Mouse (Mus musculus) thymus, adult 18-20 months (tissue): ENCODE results near the gene Pik3ip1.

Experiments
- DNase-seq, 2 experiments: peaks; one replicate each; pipeline ENCODE4 v3.0.0; 2022; ENCODE audit warnings: mixed read lengths in 2 of 2

Pik3ip1 gene

DNA sequence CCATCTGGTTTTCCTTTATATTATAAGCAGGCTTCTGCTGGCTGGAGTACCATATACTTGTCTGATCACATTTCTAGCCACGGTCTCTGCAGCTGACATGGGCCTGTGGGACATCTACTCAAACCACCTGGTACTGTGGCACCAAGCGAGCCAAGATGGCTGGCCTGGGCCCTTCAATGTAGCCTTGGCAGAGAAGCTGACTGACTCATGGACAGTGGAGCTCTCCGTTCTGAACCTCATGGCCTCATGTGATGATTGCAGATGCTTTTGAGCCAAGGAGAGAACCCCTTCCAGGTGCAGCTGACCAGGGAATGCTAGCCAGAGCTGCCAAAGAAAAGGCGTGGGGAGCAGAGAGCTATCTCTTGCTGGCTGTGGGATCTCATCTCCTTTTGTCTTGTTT lies 24.4 kb upstream of the Pik3ip1 start:
- no peak for DNase-seq

DNA sequence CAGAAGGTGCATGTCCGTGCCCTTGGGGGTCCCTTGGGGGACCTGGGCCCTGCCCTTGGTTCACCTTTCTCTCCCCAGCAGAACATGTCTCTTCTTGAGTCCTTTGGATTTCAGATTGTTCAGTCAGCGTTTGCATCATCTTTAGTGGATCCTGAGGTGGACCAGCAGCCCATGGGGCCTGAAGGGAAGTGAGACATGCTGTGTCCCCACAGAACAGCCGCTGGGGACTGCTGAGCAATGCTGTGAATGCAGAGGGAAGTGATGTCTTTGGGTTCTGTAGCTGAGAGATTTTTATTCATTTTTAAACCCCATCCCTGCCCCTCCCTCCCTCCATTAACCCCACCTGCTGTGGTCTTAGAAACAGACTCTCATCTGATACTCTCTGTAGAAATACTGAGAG lies 22.3 kb upstream of the Pik3ip1 start:
- DNase-seq, result no peak

DNA sequence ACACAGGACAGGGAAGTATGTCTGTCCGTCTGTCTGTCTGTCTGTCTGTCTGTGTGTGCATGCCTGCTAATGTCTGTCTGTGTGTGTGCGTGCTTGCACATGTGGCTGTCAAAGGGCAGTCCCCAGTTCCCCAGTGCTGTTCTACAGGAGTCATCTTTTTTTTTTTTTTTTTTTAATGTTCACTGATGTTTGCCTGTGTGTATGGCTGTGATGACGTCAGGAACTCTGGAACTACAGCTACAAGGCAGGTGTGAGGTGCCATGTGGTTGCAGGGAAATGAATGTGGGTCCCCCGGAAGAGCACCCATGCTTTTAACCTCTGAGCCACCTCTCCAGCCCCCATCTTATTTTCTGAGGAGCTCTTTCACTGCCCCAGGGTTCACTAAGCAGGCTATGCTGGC lies 20.3 kb upstream of the Pik3ip1 start:
- DNase-seq, result peak in 1 of 2 experiments; percentile 57

DNA sequence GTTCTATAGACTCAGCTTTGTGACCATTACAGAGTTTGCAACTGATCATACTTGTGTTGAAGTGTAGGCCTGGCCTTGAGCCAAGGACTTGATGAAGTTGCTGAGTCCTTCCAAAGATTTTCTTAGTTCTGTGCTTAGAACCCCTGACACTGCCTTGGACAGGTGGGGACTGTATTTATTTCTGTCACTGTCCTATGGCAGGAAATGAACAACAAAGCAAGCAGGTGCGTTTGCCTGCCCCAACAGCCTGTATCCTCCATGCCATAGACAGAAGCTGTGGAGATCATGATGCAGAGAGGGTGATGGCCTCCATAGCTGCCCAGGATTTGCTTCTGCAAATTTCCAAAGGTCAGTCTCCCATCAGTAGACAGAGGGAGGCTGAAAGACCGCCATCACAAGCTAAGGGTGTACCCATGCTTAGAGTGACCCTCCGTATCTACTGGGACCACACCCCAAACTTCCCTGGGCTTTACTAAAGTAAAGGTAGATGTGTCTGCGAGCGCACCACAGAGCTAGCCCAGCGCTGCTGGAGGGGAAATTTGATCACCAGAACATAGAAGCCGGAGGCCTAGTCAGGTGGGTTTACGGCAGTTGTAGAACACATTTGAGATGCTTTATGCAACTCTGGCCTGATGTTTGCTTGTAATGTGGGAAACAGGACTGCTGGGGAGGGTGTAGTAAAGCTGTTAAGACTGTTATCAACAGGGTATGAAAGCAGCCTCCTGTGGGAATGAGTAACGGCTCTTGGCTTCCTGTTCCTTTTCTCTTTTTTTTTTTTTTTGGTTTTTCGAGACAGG lies 19.2 kb upstream of the Pik3ip1 start:
- peak in 1 of 2 experiments; percentile 56 for DNase-seq

DNA sequence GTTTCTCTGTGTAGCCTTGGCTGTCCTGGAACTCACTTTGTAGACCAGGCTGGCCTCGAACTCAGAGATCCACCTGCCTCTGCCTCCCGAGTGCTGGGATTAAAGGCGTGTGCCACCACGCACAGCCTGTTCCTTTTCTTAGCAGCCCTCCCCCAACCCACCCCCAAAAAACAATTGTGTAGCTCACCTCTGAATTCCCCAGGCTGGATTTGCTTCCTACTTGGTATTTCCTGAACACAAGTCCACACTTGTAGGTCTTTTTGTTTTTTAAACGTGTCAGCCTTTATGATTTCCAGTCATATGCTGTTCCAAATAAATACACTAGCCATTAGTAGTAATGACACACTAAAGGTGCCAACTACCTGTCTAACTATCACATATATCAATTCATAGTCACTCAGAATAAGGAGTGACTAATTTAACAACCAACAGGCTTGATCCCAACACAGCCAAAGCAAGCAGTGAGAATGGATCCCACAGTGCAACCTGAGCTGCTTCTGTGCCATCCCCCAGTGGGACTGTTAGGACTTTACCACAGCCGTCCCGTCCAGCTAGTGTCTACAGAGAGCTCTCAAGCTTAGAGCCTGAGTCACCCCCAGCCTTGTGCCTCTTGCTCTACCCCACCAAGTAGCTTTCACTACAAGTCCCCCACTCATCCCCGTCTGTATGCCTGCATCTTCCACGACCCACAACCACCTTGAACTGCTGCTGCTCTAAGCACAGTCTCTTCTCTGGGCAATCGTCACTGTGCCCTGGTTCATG lies 18.4 kb upstream of the Pik3ip1 start:
- DNase-seq, result no peak

DNA sequence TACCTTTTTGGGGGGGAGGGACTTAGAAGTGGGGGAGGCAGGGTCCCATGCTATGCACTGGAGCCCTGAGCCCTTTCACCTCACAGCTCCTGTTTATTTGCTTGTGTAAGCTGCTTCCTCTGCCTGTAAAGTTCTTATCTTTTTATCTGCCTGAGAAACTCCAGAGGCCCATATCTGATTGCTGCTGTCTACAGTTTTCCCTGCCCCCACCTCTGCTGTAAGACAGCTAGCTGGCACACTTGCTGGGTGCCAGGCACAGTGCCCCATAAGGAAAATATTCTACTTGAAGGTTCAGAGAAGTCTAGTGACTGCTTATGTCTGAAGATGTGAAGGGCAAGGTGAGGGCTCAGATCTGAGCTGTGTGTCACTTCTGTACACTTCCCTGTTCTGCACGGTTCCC lies 16.9 kb upstream of the Pik3ip1 start:
- DNase-seq, result peak in 1 of 2 experiments; percentile 59

DNA sequence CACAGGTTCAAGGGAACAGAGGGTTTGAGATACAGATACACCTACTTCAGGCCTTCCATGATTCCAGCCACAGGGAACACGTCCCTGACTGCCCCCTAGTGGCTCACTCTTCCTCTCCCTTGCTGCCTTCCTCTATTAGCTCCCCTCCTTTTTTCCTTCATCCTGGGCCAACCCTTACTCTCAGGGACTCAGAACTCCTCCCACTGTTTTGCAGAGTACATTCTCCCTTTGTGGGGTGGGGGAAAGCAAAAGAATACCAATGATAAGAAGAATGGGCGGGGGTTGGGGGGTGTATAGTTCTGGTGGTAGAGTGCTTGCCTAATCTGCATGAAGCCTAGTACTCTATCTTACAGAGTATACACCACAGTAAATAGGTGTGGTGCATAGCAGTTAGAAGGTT lies 16.1 kb upstream of the Pik3ip1 start:
- DNase-seq, result no peak

DNA sequence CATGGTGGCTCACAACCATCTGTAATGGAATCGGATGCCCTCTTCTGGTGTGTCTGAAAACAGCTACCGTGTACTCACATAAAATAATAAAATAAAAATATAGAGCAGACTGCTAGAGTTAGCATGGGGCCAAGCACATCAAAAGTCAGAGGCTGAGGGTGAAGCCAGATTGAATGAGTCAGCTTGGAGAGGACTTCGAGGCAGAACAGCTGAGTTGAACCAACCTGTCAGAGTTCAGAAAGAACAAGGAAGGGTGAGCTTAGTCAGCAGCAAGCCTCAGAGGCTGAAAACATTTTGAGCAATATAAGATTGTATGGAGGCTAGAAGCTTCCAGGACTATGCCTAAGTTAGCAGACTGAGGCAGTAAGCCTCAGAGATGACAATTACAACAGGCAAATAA lies 11.9 kb upstream of the Pik3ip1 start:
- no peak for DNase-seq

DNA sequence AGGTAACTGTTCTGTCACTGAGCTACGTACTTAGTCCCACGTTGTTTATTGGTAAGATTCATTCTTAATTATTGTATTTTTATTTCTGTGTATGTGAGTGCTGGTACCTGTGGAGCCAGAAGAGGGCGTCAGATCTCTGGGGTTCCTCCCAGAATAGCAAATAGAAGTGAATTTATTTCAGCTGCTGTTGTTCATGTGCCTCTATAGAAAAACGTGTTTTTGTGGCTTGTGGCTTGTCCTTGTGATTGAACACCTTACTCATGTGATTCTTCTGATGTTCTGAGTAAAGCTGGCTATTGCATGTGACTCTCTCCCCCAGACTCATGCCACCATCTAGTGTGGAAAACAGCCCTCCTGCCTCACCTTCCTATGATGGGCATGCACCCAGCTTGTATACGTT lies 1.9 kb upstream of the Pik3ip1 start:
- no peak for DNase-seq

DNA sequence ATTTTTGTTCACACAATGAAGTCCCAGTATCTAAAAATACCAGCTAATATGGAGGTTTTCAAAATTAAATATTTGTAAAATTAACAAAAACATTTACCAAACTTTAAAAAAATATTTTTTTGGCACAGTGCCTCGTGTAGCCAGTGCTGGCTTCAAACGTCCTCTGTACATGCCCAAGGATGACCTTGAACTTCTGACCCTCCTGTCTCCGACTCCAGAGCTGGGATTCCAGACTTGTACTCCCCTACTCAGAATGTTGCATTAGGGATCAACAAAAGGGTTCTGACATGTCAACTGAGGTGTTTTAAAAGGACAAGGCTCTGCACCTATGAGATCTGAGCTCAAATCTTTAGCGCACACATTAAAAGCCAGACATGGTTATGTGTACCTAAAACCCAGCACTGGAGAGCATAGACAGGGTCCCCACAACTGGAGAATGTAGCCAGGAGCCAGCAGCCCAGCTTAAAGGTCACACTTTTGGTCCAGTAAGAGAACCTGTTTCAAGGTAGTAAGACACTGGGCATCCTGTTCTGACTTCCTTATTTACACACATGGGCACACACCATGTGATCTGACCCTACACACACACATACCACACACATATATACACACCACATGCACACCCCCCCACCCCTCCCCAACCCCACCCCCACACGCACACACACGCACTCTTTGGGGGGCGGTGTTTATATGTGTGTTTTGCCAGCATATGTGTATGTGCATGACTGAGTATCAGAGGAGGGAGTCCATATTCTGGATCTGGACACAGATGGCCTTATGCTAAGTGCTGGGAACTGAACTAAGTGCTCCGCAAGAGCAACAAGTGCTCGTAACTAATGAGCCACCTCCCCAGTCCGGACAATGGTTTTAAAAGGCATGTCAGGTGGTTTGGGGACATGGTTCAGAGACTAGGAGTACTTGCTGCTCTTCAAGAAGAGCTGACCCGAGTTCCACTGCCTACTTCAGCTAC lies 1.1 kb upstream of the Pik3ip1 start:
- no peak for DNase-seq

DNA sequence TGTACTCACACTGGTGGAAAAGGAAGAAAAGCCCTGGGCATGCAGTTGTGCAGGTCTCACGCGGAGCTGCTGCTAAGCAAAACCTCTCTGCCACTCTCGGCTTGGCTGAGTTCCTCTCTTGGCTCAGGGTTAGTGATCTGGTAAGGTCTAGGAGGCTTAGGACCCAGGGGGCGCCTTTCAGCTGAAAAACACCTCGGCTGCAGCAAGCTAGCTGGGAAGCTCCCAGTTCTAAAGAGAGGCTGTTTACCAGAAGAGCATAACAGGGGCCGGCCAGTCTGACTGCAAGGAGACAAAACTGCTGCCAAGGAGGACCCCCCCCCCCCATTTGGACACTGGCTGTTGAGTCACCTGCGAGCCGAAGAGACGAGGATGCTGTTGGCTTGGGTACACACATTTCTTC lies 365 bp downstream of the Pik3ip1 start:
- DNase-seq, result peak; percentile 86 to 92

DNA sequence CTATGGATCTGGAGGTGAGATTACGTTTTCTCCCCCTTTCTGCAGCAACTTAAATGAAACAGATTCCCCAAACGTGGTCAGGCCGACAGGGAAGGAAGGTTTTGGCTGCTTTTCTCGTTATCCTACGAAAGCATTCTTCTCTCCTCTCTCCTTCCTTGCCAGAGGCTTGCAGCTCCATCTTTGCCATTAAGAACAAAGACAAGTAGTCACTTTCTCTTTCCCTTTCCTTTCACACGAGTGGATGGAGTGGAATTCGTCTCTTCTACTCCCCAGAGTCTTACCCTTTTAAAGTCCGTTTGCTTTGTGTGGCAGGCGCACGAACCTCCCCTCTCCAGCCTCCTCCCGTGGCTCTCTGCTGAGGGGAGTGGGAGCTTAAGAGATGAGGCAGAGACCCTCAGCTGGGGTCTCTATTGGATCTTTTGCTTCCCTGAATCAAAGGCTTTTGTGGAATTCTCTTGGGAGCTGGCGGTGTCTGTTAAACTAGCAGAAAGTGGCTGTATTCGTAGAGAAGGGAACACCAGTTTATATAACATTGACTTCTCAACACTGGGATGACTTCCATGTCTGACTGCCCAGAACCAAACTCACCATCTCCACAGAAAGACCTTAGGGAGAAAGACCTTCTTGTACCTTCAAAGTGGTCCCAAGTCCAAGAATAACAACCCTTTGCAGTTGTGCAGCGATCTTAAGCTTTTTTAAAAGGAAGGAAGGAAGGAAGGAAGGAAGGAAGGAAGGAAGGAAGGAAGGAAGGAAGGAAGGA lies 970 bp downstream of the Pik3ip1 start:
- DNase-seq, result no peak

DNA sequence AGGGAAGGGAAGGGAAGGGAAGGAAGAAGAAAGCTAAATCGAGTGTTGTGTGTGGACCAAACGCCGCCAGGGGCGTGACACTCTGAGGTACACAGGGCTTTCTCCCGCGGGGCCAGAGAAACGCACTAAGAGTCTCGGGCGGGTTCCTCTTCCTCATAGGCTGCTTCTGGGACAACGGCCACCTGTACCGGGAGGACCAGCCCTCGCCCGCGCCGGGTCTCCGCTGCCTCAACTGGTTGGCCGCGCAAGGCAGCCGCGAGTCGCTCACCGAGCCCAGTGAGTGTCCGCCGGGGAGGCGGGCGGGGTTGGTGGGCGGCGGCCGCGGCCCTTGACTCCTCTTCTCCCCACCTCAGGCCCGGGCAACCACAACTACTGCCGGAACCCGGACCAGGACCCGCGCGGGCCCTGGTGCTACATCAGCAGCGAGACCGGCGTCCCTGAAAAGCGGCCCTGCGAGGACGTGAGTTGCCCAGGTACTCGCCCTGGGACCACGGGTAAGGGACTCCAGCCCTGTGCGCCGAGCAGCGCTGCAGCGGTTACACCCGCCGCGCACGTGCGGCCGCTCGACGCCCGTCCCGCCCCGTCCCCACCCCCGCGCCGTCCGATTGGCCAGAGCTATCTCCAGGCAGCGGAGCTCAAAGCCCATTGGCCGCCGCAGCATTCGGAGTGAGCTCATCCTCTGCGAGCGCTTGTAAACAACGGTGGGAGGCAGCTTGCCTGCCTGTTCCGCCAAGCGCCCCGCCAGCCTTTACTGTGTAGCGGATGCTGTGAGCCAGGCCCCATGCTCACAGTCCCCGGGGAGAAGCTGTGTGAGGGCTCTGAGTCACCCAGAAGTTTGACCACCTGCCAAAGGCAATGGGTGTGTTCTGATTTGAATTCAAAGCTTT lies 1.8 kb downstream of the Pik3ip1 start:
- DNase-seq, result peak; percentile 96 to 98

DNA sequence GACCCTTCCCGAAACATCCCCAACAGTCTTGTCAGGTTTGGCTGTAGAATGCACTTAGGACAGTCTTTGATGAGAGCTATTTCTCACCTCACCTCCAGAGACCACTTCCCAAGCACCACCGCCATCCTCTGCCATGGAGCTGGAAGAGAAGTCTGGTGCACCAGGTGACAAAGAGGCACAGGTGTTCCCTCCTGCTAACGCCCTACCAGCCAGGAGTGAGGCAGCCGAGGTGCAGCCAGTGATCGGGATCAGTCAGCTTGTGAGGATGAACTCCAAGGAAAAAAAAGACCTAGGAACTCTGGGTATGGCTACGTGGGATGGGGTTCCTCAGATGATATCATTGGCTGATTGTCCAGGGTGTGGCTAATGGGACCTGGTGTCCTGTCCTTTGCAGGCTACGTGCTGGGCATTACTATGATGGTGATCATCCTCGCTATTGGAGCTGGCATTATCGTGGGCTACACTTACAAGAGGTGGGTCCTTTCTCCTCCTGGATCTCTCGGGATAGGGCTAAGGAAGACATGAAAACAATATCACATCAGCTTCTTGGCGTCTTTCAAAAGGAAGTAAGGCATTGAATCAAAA lies 3.0 kb downstream of the Pik3ip1 start:
- peak in 1 of 2 experiments; percentile 35 for DNase-seq

DNA sequence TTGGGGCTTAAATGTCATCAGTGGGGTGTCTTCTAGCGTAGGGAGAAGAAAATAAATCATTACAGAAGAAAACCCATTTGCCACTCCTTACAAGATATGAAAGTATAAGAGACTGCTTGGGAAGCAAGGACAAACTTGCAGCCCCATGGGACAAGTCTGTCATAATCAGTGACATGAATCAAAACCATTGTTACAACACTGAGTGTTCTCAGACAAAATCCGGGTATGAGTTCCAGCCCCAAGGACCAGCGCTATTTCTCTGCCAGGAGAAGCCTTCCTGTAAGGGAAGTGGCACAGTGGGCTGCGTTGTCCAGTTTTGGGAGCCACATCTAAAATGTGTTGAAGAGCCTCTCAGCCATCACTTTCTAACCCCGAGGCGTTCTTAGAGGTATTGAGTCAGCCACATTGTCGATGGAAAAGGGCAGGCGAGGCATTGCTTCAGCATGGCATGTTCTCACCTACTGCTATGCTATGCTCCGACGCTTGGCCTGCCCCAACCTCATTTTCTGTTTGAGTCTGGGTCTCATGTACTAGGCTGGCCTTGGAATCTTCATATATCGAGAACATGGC lies 4.0 kb downstream of the Pik3ip1 start:
- peak in 1 of 2 experiments; percentile 9 for DNase-seq

DNA sequence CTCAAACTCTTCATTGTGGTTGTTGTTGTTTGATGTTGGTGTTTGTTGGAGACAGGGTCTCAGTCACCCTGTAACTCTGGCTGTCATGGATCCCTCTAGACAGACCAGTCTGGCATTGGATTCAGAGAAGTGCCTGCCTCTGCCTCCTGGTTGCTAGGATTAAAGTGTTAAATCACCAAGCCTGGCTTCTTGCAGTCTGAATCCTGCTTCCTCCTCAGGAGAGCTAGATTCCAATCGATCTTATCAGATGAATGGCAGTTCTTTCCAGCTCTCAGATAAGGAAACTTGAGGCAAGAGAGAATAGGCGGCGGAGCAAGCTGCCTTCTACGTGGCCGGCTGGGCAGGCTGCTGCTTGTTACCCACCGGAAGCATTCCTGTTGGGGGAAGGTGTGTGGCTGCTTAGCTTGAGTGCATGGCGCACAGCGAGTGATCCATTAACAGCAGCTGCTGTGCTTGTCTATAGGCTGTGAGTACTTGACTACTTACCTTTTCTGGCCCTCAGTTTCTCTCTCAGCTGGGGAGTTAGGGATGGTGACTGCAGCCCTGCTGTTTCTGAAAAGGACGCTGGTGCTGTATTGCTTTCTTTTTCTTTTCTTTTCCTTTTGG lies 4.6 kb downstream of the Pik3ip1 start:
- peak in 1 of 2 experiments; percentile 72 for DNase-seq

DNA sequence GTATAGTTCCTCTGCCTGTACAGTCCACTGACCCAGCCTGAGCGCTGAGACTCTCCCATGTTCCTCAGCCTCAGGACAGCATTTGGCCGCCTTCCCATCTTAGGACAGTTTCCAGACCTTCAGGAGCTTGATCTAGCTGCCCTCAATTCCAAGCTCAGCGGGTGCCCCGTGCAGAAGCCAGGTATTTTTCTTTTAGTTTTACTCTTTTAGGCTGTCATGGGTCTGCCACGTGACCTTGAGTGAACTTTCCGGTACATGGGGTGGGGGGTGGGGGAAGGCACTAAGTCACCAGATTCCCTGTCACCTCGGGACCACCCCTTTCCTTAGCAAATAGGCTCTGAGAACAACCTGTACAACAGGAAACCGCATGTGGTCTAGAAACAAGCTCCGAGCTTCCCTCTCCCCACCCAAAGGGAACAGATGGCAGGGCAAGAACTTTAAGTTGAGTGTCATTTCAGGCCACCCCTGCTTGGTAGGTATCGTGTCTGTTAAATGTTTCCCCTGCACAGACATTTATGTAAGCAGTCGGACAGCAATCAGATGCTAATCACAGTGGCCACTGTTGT lies 5.5 kb downstream of the Pik3ip1 start:
- DNase-seq, result peak; percentile 71 to 91

DNA sequence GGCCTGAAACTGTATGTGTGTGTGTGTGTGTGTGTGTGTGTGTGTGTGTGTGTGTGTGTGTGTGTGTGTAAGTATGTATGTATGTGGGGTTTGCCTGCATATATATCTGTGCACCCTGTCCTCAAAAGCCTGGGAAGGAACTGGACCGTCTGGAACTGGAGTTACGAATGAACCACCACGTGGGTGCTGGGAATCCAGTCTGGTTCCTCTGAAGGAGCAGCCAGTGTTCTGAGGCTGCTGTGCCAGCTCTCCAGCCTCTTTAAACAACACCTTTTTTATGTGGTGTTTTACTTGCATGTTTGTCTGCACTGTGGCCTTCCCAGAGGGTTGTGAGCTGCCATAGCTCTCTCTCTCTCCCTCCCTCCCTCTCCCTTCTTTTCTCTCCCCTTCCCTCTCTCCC lies 6.4 kb downstream of the Pik3ip1 start:
- DNase-seq, result peak in 1 of 2 experiments; percentile 22

DNA sequence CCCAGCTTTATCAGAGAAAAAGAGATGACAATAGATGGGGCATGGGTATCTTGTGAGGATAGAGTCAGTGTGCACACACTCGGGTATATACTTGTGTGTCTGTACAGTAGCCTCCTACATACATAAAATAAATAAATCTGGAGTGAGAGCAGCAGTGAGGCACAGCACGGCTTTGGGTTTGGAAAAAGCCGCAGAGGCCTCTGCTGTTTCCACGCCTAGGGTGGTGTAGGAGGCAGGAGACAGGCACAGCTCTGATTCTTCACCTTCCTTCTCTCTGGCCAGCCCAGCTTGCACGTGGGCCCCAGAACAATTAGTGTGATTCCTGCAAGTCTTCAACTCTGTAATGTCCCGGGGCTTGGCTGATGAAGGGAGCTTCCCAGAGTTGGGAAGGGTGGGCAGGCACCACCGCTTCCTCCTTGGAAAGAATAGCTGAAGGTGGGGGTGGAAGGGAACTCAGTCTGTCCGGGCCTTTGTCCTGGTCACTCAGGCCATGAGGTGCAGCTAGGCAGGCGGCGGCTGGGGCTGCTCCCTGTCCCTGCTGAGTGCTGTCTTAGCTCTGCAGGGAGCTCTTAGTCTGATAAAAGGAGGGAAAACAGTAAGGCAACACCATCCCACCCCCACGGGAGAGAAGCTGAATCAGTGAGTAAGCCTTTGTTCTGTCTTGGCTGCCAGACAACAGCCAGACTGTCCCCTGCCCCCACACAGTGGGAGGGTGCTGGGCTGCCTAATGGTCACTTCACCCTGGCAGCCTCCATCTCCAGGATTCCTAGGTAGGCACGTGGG lies 7.2 kb downstream of the Pik3ip1 start:
- DNase-seq, result peak in 1 of 2 experiments; percentile 36
